ENCODE assay signal across 8 mouse cellular contexts in the genomic region with DNA sequence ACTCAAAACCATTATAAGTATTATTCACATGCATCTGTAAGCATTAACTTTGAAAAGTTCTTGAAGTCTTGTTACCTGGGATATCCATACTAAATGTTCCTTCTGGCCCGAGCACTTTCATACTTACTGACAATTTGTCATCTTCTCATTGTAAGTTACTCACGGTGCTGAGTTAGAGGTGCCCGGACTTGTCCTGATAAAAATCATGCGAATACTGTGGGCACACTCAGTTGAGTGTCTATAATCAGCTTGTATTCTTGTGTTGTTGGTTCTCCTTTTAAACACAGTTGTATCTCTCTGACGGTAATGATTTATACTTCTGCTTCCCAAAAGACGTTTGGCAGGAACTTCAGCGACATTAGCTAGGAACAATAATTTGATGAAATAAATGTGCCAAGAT. TPM values are rescaled to one million over a fixed set of nuclear protein-coding genes. Genes with fewer than 3 reads are reported as not detected.
DNase-seq lines count a peak whose midpoint lies in the region; ATAC-seq lines count a peak whose summit lies in the region.

No protein-coding gene starts in this region.

- peak overlapping the region; percentile 56; the same call in 1 of the 2 replicates for H3K4me3 ChIP-seq in forebrain, embryonic 12.5 days (replicated peaks)
- peak overlapping the region; percentile 57 for H3K4me3 ChIP-seq in liver, embryonic 11.5 days (ENCODE audit: low read depth, low read length)

- peak; percentile 4 for DNase-seq in adrenal gland, adult 2 months
- no peak for DNase-seq in adrenal gland, postnatal 25 days
- peak; percentile 47 for DNase-seq in 3134 (ENCODE audit: extremely low read depth, insufficient read length, low spot score)
- no peak for DNase-seq in liver, embryonic 11.5 days (ENCODE audit: low spot score)
- no peak for DNase-seq in gastrocnemius, adult 18-20 months (ENCODE audit: low spot score)
- no peak for DNase-seq in thymus, postnatal 10 days (ENCODE audit: low spot score in 2 of 2)

- WGBS in forebrain, embryonic 12.5 days: 88% methylated on average over 7 of the region's 7 CpGs
- WGBS in liver, embryonic 11.5 days: 51% methylated on average over 7 of the region's 7 CpGs

- H3K4me1 ChIP-seq in forebrain, embryonic 12.5 days: peaks cover 6% of the 10 kb centered on the region
- H3K4me1 ChIP-seq in liver, embryonic 11.5 days (replicated peaks; ENCODE audit: control insufficient read depth, insufficient read depth, low read length): peaks cover 3% of the 10 kb centered on the region

- no peak overlapping the region for H3K27ac ChIP-seq in forebrain, embryonic 12.5 days
- no peak overlapping the region for H3K27ac ChIP-seq in liver, embryonic 11.5 days (ENCODE audit: low read depth, low read length)

- peak overlapping the region; percentile 54; the same call in 1 of the 2 replicates for H3K4me2 ChIP-seq in forebrain, embryonic 12.5 days
- H3K4me2 ChIP-seq in liver, embryonic 11.5 days: peak overlapping the region; percentile 59

- H3K9me3 ChIP-seq in forebrain, embryonic 12.5 days: no peaks in the 10 kb centered on the region
- H3K9me3 ChIP-seq in liver, embryonic 11.5 days (ENCODE audit: control insufficient read depth, low read length): no peaks in the 10 kb centered on the region

- no peaks in the 10 kb centered on the region for H3K27me3 ChIP-seq in forebrain, embryonic 12.5 days
- H3K27me3 ChIP-seq in liver, embryonic 11.5 days (replicated peaks; ENCODE audit: control insufficient read depth, insufficient read depth, low read length): no peaks in the 10 kb centered on the region

- H3K36me3 ChIP-seq in forebrain, embryonic 12.5 days (replicated peaks): no peaks in the 10 kb centered on the region
- no peaks in the 10 kb centered on the region for H3K36me3 ChIP-seq in liver, embryonic 11.5 days (ENCODE audit: control insufficient read depth, insufficient read depth, low read length)

- H3K9ac ChIP-seq in forebrain, embryonic 12.5 days: no peak overlapping the region
- no peak overlapping the region for H3K9ac ChIP-seq in liver, embryonic 11.5 days (ENCODE audit: low read depth, low read length)

- ATAC-seq in forebrain, embryonic 12.5 days (ENCODE audit: low FRiP score): peak; percentile 3; the same call in 1 of the 2 replicates
- ATAC-seq in liver, embryonic 11.5 days (replicated peaks; ENCODE audit: low FRiP score): no peak
- ATAC-seq in activated CD4-positive, CD25-positive, alpha-beta regulatory T cell, adult 4 months: no peak

RNA-seq across cellular contexts. Expression of gene 2610001J05Rik, which starts 0.8 kb away (rescaled TPM):
- total RNA-seq in adrenal gland, adult 2 months (2021): 10 to 100 TPM; 32.6 to 50.1 TPM
- 4.4 and 5.6 TPM in 2 replicates for polyA plus RNA-seq in adrenal gland, adult 2 months (2012; rRNA removed)
- total RNA-seq in adrenal gland, postnatal 25 days (2021): 43.1 and 46.1 TPM in 2 replicates
- 93.7 and 97.0 TPM in 2 replicates for polyA plus RNA-seq in forebrain, embryonic 12.5 days (2016; fragmentation: Nextera tagmentation; extraction: Ambion mirVana)
- 72.4 and 74.0 TPM in 2 replicates for polyA plus RNA-seq in liver, embryonic 11.5 days (2014; fragmentation: Nextera tagmentation; extraction: Ambion mirVana)
- polyA plus RNA-seq in activated CD4-positive, CD25-positive, alpha-beta regulatory T cell, adult 4 months (2017; shearing (Covaris generic)): 10 to 100 TPM; 79.4 to 89.7 TPM
- 10 to 100 TPM; 30.2 to 31.8 TPM for total RNA-seq in gastrocnemius, adult 18-20 months (2021)

RNA-seq across cellular contexts. Expression of gene Gpr85, which starts 32.3 kb away (rescaled TPM):
- total RNA-seq in adrenal gland, adult 2 months (2021): 1 to 10 TPM in 1 of 2 experiments, under 1 TPM in 1; 0.75 to 1.2 TPM
- polyA plus RNA-seq in adrenal gland, adult 2 months (2012; rRNA removed): 0.07 and 0.67 TPM in 2 replicates
- total RNA-seq in adrenal gland, postnatal 25 days (2021): 0.95 and 1.6 TPM in 2 replicates
- 33.5 and 35.8 TPM in 2 replicates for polyA plus RNA-seq in forebrain, embryonic 12.5 days (2016; fragmentation: Nextera tagmentation; extraction: Ambion mirVana)
- 5.1 and 5.7 TPM in 2 replicates for polyA plus RNA-seq in liver, embryonic 11.5 days (2014; fragmentation: Nextera tagmentation; extraction: Ambion mirVana)
- polyA plus RNA-seq in activated CD4-positive, CD25-positive, alpha-beta regulatory T cell, adult 4 months (2017; shearing (Covaris generic)): not detected
- under 1 TPM in 1 of 2 experiments, not detected in 1; 0.17 TPM for total RNA-seq in gastrocnemius, adult 18-20 months (2021)

Comparison
In these comparisons a context has a peak if more than half of its experiments do, and no peak if none do; other contexts are left out.
1. DNase-seq: peak in adrenal gland, adult 2 months (single experiment) and 3134 (single experiment); none in adrenal gland, postnatal 25 days (single experiment), liver, embryonic 11.5 days (single experiment), gastrocnemius, adult 18-20 months (single experiment) and thymus, postnatal 10 days (0 of 2).
2. RNA of gene 2610001J05Rik, which starts 0.8 kb away (polyA plus RNA-seq): 93.7 to 97.0 TPM in forebrain, embryonic 12.5 days, 79.4 to 89.7 TPM in activated CD4-positive, CD25-positive, alpha-beta regulatory T cell, adult 4 months and 72.4 to 74.0 TPM in liver, embryonic 11.5 days; 4.4 to 5.6 TPM in adrenal gland, adult 2 months; every median in the first group is over 10 times any median in the second.